Mouse (Mus musculus): ENCODE measurements around the gene Sptbn4. TPM values are rescaled to one million over a fixed set of nuclear protein-coding genes. Genes with fewer than 3 reads are reported as not detected.

The Sptbn4 gene
- total and polyA plus RNA-seq, 2 experiments: 0.06 TPM; not detected in 1

GRCm38 (mm10) chr7:27427387-27427786 is 20.1 kb downstream of the Sptbn4 start:
- Histone ChIP-seq H3K4me3 (ENCODE audit: insufficient read depth, low read depth, low read length) (no peak overlapping the region), H3K27me3 (ENCODE audit: control insufficient read depth, insufficient read depth, low read length) (no peaks in the 10 kb centered on the region), H3K36me3 (ENCODE audit: control insufficient read depth, insufficient read depth, low read length) (no peaks in the 10 kb centered on the region), H3K4me1 (ENCODE audit: control insufficient read depth, insufficient read depth, low read length) (no peaks in the 10 kb centered on the region), H3K27ac (replicated peaks; ENCODE audit: insufficient read depth, low read depth, low read length) (no peak overlapping the region), H3K9ac (ENCODE audit: low read depth, low read length) (no peak overlapping the region), H3K79me2 (ENCODE audit: control insufficient read depth, insufficient read depth, low read length) (no peaks in the 10 kb centered on the region)
- TF ChIP-seq POLR2A (IDR thresholded peaks at IDR 0.05; ENCODE audit: extremely low read depth, insufficient read depth, low read length): no peak
- no peak for TF ChIP-seq CTCF (IDR thresholded peaks at IDR 0.05; ENCODE audit: low read depth, low read length)
- no peak for DNase-seq (ENCODE audit: extremely low read depth, low read depth, low spot score)
- 89% methylated on average over 1 of the region's 1 CpGs for WGBS

DNA sequence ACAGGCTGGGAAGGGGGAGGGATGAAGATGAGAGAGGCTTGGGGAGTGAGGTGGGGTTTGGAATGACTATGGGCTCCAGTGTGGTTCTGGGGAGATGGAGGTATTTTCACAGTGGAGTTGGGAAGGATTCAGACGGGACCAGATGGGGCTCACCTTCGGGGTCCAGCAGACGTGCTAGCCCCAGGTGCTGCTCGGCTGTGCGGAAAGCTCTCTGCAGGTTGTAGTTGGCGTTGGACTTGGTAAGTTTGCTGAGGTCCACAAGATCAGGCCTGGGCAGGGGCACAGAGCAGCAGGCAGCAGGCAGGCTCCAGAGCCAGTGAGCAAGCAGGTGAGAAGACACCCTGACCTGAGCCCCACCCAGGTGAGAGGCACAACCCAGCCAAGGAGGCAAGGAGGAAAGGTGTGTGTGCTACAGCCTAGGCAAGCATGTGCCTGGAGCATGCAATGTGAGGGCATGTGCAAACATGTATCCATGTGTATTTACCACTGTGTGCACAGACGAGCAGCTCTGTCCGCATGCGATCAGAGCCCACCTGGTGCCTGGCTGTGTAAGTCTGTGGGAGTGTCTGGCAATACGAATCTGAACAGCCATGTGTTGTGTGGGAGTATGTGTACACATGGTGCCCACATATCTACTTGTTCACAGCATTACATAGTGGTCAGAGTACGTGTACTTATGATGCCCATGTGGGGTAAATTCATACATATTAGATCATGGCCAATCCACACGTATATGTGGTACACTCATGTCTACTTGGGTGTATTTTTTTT is 23.7 kb downstream of the Sptbn4 start:
- Histone ChIP-seq H3K4me1 (ENCODE audit: control insufficient read depth, insufficient read depth, low read length) (no peaks in the 10 kb centered on the region), H3K79me2 (ENCODE audit: control insufficient read depth, insufficient read depth, low read length) (no peaks in the 10 kb centered on the region), H3K27ac (replicated peaks; ENCODE audit: insufficient read depth, low read depth, low read length) (no peak overlapping the region), H3K4me3 (ENCODE audit: insufficient read depth, low read depth, low read length) (no peak overlapping the region), H3K36me3 (ENCODE audit: control insufficient read depth, insufficient read depth, low read length) (no peaks in the 10 kb centered on the region), H3K9ac (ENCODE audit: low read depth, low read length) (no peak overlapping the region), H3K27me3 (ENCODE audit: control insufficient read depth, insufficient read depth, low read length) (no peaks in the 10 kb centered on the region)
- WGBS: 88% methylated on average over 12 of the region's 12 CpGs
- TF ChIP-seq POLR2A (IDR thresholded peaks at IDR 0.05; ENCODE audit: extremely low read depth, insufficient read depth, low read length): no peak
- TF ChIP-seq CTCF (IDR thresholded peaks at IDR 0.05; ENCODE audit: low read depth, low read length): no peak
- no peak for DNase-seq (ENCODE audit: extremely low read depth, low read depth, low spot score)

- Histone ChIP-seq H3K27me3 (ENCODE audit: control insufficient read depth, insufficient read depth, low read length) (no peaks in the 10 kb centered on the region), H3K4me3 (ENCODE audit: insufficient read depth, low read depth, low read length) (no peak overlapping the region), H3K9ac (ENCODE audit: low read depth, low read length) (no peak overlapping the region), H3K79me2 (ENCODE audit: control insufficient read depth, insufficient read depth, low read length) (no peaks in the 10 kb centered on the region), H3K27ac (replicated peaks; ENCODE audit: insufficient read depth, low read depth, low read length) (no peak overlapping the region), H3K4me1 (ENCODE audit: control insufficient read depth, insufficient read depth, low read length) (no peaks in the 10 kb centered on the region), H3K36me3 (ENCODE audit: control insufficient read depth, insufficient read depth, low read length) (no peaks in the 10 kb centered on the region)
- no peak for DNase-seq (ENCODE audit: extremely low read depth, low read depth, low spot score)
- WGBS: 70% methylated on average over 3 of the region's 3 CpGs
- TF ChIP-seq POLR2A (IDR thresholded peaks at IDR 0.05; ENCODE audit: extremely low read depth, insufficient read depth, low read length) (no peak), CTCF (IDR thresholded peaks at IDR 0.05; ENCODE audit: low read depth, low read length) (peak; percentile 38)
Measured at GRCm38 (mm10) chr7:27419101-27419500, 28.4 kb downstream of the Sptbn4 start.

- Histone ChIP-seq H3K36me3 (ENCODE audit: control insufficient read depth, insufficient read depth, low read length) (no peaks in the 10 kb centered on the region), H3K4me3 (ENCODE audit: insufficient read depth, low read depth, low read length) (no peak overlapping the region), H3K27ac (replicated peaks; ENCODE audit: insufficient read depth, low read depth, low read length) (no peak overlapping the region), H3K4me1 (ENCODE audit: control insufficient read depth, insufficient read depth, low read length) (no peaks in the 10 kb centered on the region), H3K27me3 (ENCODE audit: control insufficient read depth, insufficient read depth, low read length) (no peaks in the 10 kb centered on the region), H3K79me2 (ENCODE audit: control insufficient read depth, insufficient read depth, low read length) (no peaks in the 10 kb centered on the region), H3K9ac (ENCODE audit: low read depth, low read length) (no peak overlapping the region)
- no peak for DNase-seq (ENCODE audit: extremely low read depth, low read depth, low spot score)
- TF ChIP-seq CTCF (IDR thresholded peaks at IDR 0.05; ENCODE audit: low read depth, low read length) (no peak), POLR2A (IDR thresholded peaks at IDR 0.05; ENCODE audit: extremely low read depth, insufficient read depth, low read length) (no peak)
- WGBS: 51% methylated on average over 2 of the region's 2 CpGs
Measured at GRCm38 (mm10) chr7:27417151-27417550, 30.3 kb downstream of the Sptbn4 start.

DNA sequence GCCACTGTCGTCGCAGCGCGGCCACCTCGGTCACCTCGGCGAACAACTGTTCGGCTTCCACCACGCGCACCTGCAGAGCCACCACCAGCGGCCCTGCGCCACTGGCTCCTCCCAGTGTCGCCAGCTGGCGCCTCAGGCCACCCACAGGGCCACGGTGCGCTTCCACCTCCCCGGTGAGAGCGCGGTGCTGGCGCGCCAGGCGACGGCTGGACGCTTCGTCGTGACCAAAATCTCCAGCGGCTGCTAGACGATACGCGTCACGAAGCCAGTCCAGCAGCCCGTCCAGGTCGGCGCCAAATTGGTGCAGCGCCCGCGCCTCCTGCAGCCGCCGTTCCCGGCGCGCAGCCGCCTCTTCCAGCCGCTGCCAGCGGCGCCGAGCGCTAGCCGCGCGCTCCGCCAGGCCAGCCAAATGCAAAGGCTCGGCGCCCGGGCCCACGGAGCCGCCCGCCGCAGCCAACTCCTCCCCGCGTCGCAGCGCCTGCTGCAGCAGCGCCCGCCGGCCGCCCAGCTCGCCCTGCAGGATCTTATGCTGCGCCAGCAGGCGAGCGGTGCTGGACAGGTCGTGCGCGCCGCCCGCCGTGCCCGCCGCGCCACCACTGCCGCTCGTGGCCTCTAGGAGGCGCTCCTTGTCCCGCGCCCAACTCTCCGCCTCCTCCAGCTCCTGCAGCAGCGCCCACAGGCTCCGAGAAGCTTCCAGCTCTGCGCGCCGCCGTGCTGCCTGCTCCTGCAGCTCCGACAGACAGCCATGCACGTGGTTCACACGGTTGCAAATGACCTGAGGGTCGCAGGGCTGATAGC is 38.9 kb downstream of the Sptbn4 start:
- Histone ChIP-seq H3K79me2 (ENCODE audit: control insufficient read depth, insufficient read depth, low read length) (no peaks in the 10 kb centered on the region), H3K27me3 (ENCODE audit: control insufficient read depth, insufficient read depth, low read length) (peaks cover 26% of the 10 kb centered on the region), H3K9ac (ENCODE audit: low read depth, low read length) (no peak overlapping the region), H3K4me1 (ENCODE audit: control insufficient read depth, insufficient read depth, low read length) (no peaks in the 10 kb centered on the region; the same call in 1 of the 2 replicates), H3K36me3 (ENCODE audit: control insufficient read depth, insufficient read depth, low read length) (no peaks in the 10 kb centered on the region), H3K27ac (replicated peaks; ENCODE audit: insufficient read depth, low read depth, low read length) (no peak overlapping the region), H3K4me3 (ENCODE audit: insufficient read depth, low read depth, low read length) (peak overlapping the region; percentile 35; the same call in 1 of the 2 replicates)
- under 1% methylated on average over 94 of the region's 96 CpGs for whole genome bisulfite sequencing
- no peak for TF ChIP-seq POLR2A (IDR thresholded peaks at IDR 0.05; ENCODE audit: extremely low read depth, insufficient read depth, low read length)
- peak; percentile 73 for TF ChIP-seq CTCF (IDR thresholded peaks at IDR 0.05; ENCODE audit: low read depth, low read length)
- peak; percentile 9 for DNase-seq (ENCODE audit: extremely low read depth, low read depth, low spot score)
